Mouse (Mus musculus): ENCODE data around the gene Ldlr.

- TF ChIP-seq CTCF (conservative IDR thresholded peaks at IDR 0.05; ENCODE audit: insufficient read depth, insufficient read length, low read depth, low read length) (no peak), POLR2A (IDR thresholded peaks at IDR 0.05; ENCODE audit: low read depth, low read length) (no peak)
Measured at GRCm38 (mm10) chr9:21759718-21760117, 36.4 kb downstream of the Ldlr start.

All from kidney, adult 2 months (tissue).